In the genomic region with DNA sequence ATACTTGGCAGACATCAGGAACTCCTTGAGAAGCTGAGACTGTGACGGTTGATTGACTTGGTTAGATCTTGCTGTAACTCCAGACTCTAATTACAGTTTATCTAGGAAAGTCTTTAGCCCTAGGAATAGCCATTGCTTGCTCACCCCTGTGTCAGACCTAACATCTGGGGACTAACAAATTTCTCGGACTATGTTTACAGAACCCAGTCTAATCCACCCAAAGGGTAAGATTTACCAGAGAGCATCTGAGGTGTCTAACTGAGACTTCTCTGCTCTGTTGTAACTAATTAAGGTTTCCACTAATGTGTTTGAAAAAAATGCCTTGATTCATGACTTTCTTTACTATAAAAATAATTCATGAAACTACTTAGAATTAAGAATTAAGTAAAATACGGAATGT, we compare ENCODE assay signal across 24 mouse cellular contexts. TPM values are rescaled to one million over a fixed set of nuclear protein-coding genes. Genes with fewer than 3 reads are reported as not detected.
DNase-seq lines count a peak whose midpoint lies in the region; ATAC-seq and TF ChIP-seq lines count a peak whose summit lies in the region.
"Had no signal": no experiment of that assay in that cellular context is flagged by ENCODE, and none has a peak within 500 bp of the region (broad histone marks: within the 10 kb centered on the region; RNA-seq: fewer than 3 reads in every experiment).

No protein-coding gene starts in this region.

- no peak for TF ChIP-seq POLR2A in kidney, adult 2 months (IDR thresholded peaks at IDR 0.05; ENCODE audit: low read depth, low read length)

- no peak overlapping the region for H3K4me2 ChIP-seq in kidney, embryonic 14.5 days (replicated peaks; ENCODE audit: low read depth, low read length)
- H3K4me2 ChIP-seq in kidney, embryonic 15.5 days, result no peak overlapping the region
- no peak overlapping the region for H3K4me2 ChIP-seq in kidney, embryonic 16.5 days (replicated peaks; ENCODE audit: low read depth, low read length)
- no peak overlapping the region for H3K4me2 ChIP-seq in kidney, postnatal 0 days (ENCODE audit: low read length)

- no peak for TF ChIP-seq CTCF in kidney, postnatal 0 days (IDR thresholded peaks at IDR 0.05; ENCODE audit: low read depth)
- TF ChIP-seq CTCF in kidney, adult 2 months (conservative IDR thresholded peaks at IDR 0.05; ENCODE audit: insufficient read depth, insufficient read length, low read depth, low read length), result no peak

- no peaks in the 10 kb centered on the region for H3K36me3 ChIP-seq in kidney, embryonic 14.5 days (ENCODE audit: control insufficient read depth, insufficient read depth, low read length)
- H3K36me3 ChIP-seq in kidney, embryonic 15.5 days, result no peaks in the 10 kb centered on the region
- H3K36me3 ChIP-seq in kidney, embryonic 16.5 days (ENCODE audit: insufficient read depth, low read length), result no peaks in the 10 kb centered on the region
- H3K36me3 ChIP-seq in kidney, postnatal 0 days (ENCODE audit: insufficient read depth, low read length), result no peaks in the 10 kb centered on the region
- no peaks in the 10 kb centered on the region for H3K36me3 ChIP-seq in kidney, adult 2 months (ENCODE audit: control insufficient read depth, insufficient read depth, low read length)
- H3K36me3 ChIP-seq: G1E had no signal

- peak; percentile 68; the same call in 1 of the 2 replicates for ATAC-seq in kidney, embryonic 14.5 days (ENCODE audit: low FRiP score, low TSS enrichment)
- peak; percentile 60; the same call in 1 of the 2 replicates for ATAC-seq in kidney, embryonic 15.5 days (replicated peaks; ENCODE audit: low FRiP score)
- peak; percentile 39; the same call in 1 of the 2 replicates for ATAC-seq in kidney, embryonic 16.5 days (ENCODE audit: low FRiP score, low TSS enrichment)
- no peak for ATAC-seq in kidney, postnatal 0 days (replicated peaks; ENCODE audit: low FRiP score, low read depth)
- ATAC-seq: activated CD4-positive, CD25-positive, alpha-beta regulatory T cell, adult 4 months; CD4-positive, CD25-positive, alpha-beta regulatory T cell, adult 4 months; Patski had no signal

- H3K4me1 ChIP-seq in kidney, embryonic 14.5 days (ENCODE audit: control insufficient read depth, insufficient read depth, low read length), result no peaks in the 10 kb centered on the region
- no peaks in the 10 kb centered on the region for H3K4me1 ChIP-seq in kidney, embryonic 15.5 days
- no peaks in the 10 kb centered on the region for H3K4me1 ChIP-seq in kidney, embryonic 16.5 days (ENCODE audit: insufficient read depth, low read length)
- H3K4me1 ChIP-seq in kidney, postnatal 0 days (replicated peaks; ENCODE audit: insufficient read depth, low read length), result no peaks in the 10 kb centered on the region
- no peaks in the 10 kb centered on the region for H3K4me1 ChIP-seq in kidney, adult 2 months (ENCODE audit: control insufficient read depth, insufficient read depth, low read length)

- H3K9me3 ChIP-seq in kidney, embryonic 14.5 days (ENCODE audit: control insufficient read depth, low read length), result no peaks in the 10 kb centered on the region
- no peaks in the 10 kb centered on the region for H3K9me3 ChIP-seq in kidney, embryonic 15.5 days (replicated peaks)
- no peaks in the 10 kb centered on the region for H3K9me3 ChIP-seq in kidney, embryonic 16.5 days (ENCODE audit: low read length)
- no peaks in the 10 kb centered on the region for H3K9me3 ChIP-seq in kidney, postnatal 0 days (replicated peaks; ENCODE audit: low read length)
- H3K9me3 ChIP-seq: G1E had no signal

- no peak for DNase-seq in kidney, postnatal 10 days
- DNase-seq in kidney, adult 9 months, result no peak
- DNase-seq in kidney, postnatal 14 days, result no peak
- peak; percentile 30 for DNase-seq in kidney, postnatal 0 days (ENCODE audit: low spot score)
- DNase-seq in kidney, adult 2 months, result no peak
- DNase-seq: adrenal gland, adult 2 months; adrenal gland, adult 8-10 months; adrenal gland, postnatal 10 days; adrenal gland, postnatal 14 days; adrenal gland, postnatal 25 days; adrenal gland, postnatal 36 days; B cell, adult 2 months; cerebellum, adult 11 months; cerebellum, adult 11-12 months had no signal

- H3K4me3 ChIP-seq in kidney, embryonic 14.5 days (ENCODE audit: low read length), result no peak overlapping the region
- H3K4me3 ChIP-seq in kidney, embryonic 15.5 days (replicated peaks), result no peak overlapping the region
- no peak overlapping the region for H3K4me3 ChIP-seq in kidney, embryonic 16.5 days (ENCODE audit: low read length)
- no peak overlapping the region for H3K4me3 ChIP-seq in kidney, postnatal 0 days (replicated peaks; ENCODE audit: low read depth, low read length)
- no peak overlapping the region for H3K4me3 ChIP-seq in kidney, adult 2 months (ENCODE audit: insufficient read depth, low read depth, low read length)

- WGBS in kidney, embryonic 14.5 days, result 30% methylated on average over 3 of the region's 3 CpGs
- whole genome bisulfite sequencing in kidney, embryonic 15.5 days, result 27% methylated on average over 3 of the region's 3 CpGs
- WGBS in kidney, embryonic 16.5 days, result 25% methylated on average over 3 of the region's 3 CpGs
- 35% methylated on average over 3 of the region's 3 CpGs for WGBS in kidney, postnatal 0 days
- 43% methylated on average over 3 of the region's 3 CpGs for WGBS in kidney, adult 2 months

- H3K27ac ChIP-seq in kidney, embryonic 14.5 days (ENCODE audit: low read depth, low read length), result no peak overlapping the region
- no peak overlapping the region for H3K27ac ChIP-seq in kidney, embryonic 15.5 days
- no peak overlapping the region for H3K27ac ChIP-seq in kidney, embryonic 16.5 days (ENCODE audit: low read length)
- H3K27ac ChIP-seq in kidney, postnatal 0 days, result no peak overlapping the region
- H3K27ac ChIP-seq in kidney, adult 2 months (ENCODE audit: insufficient read depth, low read depth, low read length), result no peak overlapping the region

- H3K27me3 ChIP-seq in kidney, embryonic 14.5 days (ENCODE audit: control insufficient read depth, insufficient read depth, low read length), result no peaks in the 10 kb centered on the region
- H3K27me3 ChIP-seq in kidney, embryonic 15.5 days, result no peaks in the 10 kb centered on the region
- H3K27me3 ChIP-seq in kidney, embryonic 16.5 days (ENCODE audit: insufficient read depth, low read length), result no peaks in the 10 kb centered on the region
- no peaks in the 10 kb centered on the region for H3K27me3 ChIP-seq in kidney, postnatal 0 days (ENCODE audit: insufficient read depth, low read length)
- H3K27me3 ChIP-seq in kidney, adult 2 months (replicated peaks; ENCODE audit: control insufficient read depth, insufficient read depth, low read length), result no peaks in the 10 kb centered on the region
- H3K27me3 ChIP-seq: CH12.LX had no signal

- H3K9ac ChIP-seq in kidney, embryonic 14.5 days (ENCODE audit: low read depth, low read length), result no peak overlapping the region
- no peak overlapping the region for H3K9ac ChIP-seq in kidney, embryonic 15.5 days
- H3K9ac ChIP-seq in kidney, embryonic 16.5 days (replicated peaks; ENCODE audit: low read length), result no peak overlapping the region
- no peak overlapping the region for H3K9ac ChIP-seq in kidney, postnatal 0 days (ENCODE audit: low read depth, low read length)

RNA-seq across cellular contexts. Expression of a gene that starts 32.2 kb away (rescaled TPM):
- not detected in 2 replicates for polyA plus RNA-seq in kidney, embryonic 14.5 days (2014; fragmentation: Nextera tagmentation; extraction: Ambion mirVana)
- polyA plus RNA-seq in kidney, embryonic 15.5 days (2015; fragmentation: Nextera tagmentation; extraction: Ambion mirVana), result not detected in 2 replicates
- polyA plus RNA-seq in kidney, embryonic 16.5 days (2015; fragmentation: Nextera tagmentation; extraction: Ambion mirVana), result not detected in 2 replicates
- not detected in 2 replicates for polyA plus RNA-seq in kidney, postnatal 0 days (2015; fragmentation: Nextera tagmentation; extraction: Ambion mirVana)
- polyA plus RNA-seq in kidney, adult 2 months (2012; rRNA removed), result not detected in 2 replicates
- polyA plus RNA-seq: activated CD4-positive, CD25-positive, alpha-beta regulatory T cell, adult 4 months; adrenal gland, adult 2 months; brain, embryonic 14.5 days; C2C12; CD4-positive, CD25-positive, alpha-beta regulatory T cell, adult 4 months; G1E; Patski had no signal

RNA-seq across cellular contexts. Expression of a gene that starts 32.3 kb away (rescaled TPM):
- 11.9 and 12.4 TPM in 2 replicates for polyA plus RNA-seq in kidney, embryonic 14.5 days (2014; fragmentation: Nextera tagmentation; extraction: Ambion mirVana)
- polyA plus RNA-seq in kidney, embryonic 15.5 days (2015; fragmentation: Nextera tagmentation; extraction: Ambion mirVana), result 8.5 and 11.6 TPM in 2 replicates
- polyA plus RNA-seq in kidney, embryonic 16.5 days (2015; fragmentation: Nextera tagmentation; extraction: Ambion mirVana), result 8.9 and 10.5 TPM in 2 replicates
- polyA plus RNA-seq in kidney, postnatal 0 days (2015; fragmentation: Nextera tagmentation; extraction: Ambion mirVana), result 10.1 and 11.3 TPM in 2 replicates
- polyA plus RNA-seq in kidney, adult 2 months (2012; rRNA removed), result 11.5 and 14.1 TPM in 2 replicates
